Mouse (Mus musculus) olfactory bulb, adult 2 months (tissue): ENCODE data around the gene Tbca. TPM values are rescaled to one million over a fixed set of nuclear protein-coding genes. Genes with fewer than 3 reads are reported as not detected.

ENCODE experiments used
- H3K27ac ChIP-seq: fragments of 200-500 bp; 2 replicates; pipeline ENCODE4 v1.5.1; 2012; ENCODE audit warnings: low read depth, low read length; ENCODE audit not compliant: insufficient read depth
- H3K4me1 ChIP-seq: fragments of 200-500 bp; 2 replicates; pipeline ENCODE4 v1.6.1; 2012; ENCODE audit warnings: low read length; ENCODE audit not compliant: control insufficient read depth, insufficient read depth
- H3K4me3 ChIP-seq: fragments of 200-500 bp; 2 replicates; pipeline ENCODE4 v1.5.1; 2012; ENCODE audit warnings: mild to moderate bottlenecking, low read depth, low read length, moderate library complexity; ENCODE audit not compliant: insufficient read depth
- CTCF ChIP-seq: fragments of 200-500 bp; IDR thresholded peaks from 2 replicates; pipeline ENCODE4 v1.5.1; 2012; ENCODE audit warnings: low read depth, mild to moderate bottlenecking, low read length, moderate library complexity; ENCODE audit not compliant: insufficient read depth
- POLR2A ChIP-seq: fragments of 200-500 bp; IDR thresholded peaks from 2 replicates; pipeline ENCODE4 v1.6.1; 2012; ENCODE audit warnings: mild to moderate bottlenecking, low read depth, low read length, moderate library complexity; ENCODE audit not compliant: insufficient read depth
- WGBS: fragments of 180-500 bp; shearing (Covaris S2); methylation state at CpG from one replicate; pipeline ENCODE4 v1.1.7; 2018; 5-methylcytosine and 5-hydroxymethylcytosine counted together
- polyA plus RNA-seq: library from polyadenylated mRNA; stranded (reverse); fragments of >200 nt; gene quantifications from 2 replicates; pipeline ENCODE4 v1.2.4, GENCODE M21; 2012; ENCODE audit warnings: low replicate concordance; ENCODE audit not compliant: missing spikeins, insufficient read depth, insufficient read length

Gene Tbca
- polyA plus RNA-seq, 1 experiment: not detected

- Histone ChIP-seq H3K4me1 (no peaks in the 10 kb centered on the region), H3K27ac (no peak overlapping the region), H3K4me3 (no peak overlapping the region)
- WGBS: 56% methylated on average over 9 of the region's 9 CpGs
- TF ChIP-seq POLR2A (no peak), CTCF (no peak)
These were observed 17.8 kb downstream of the Tbca start for GRCm38 (mm10) chr13:94806315-94807179.

GRCm38 (mm10) chr13:94808596-94808995 is 19.9 kb downstream of the Tbca start:
- H3K27ac ChIP-seq: no peak overlapping the region
- H3K4me3 ChIP-seq: no peak overlapping the region
- no peaks in the 10 kb centered on the region for H3K4me1 ChIP-seq
- no peak for TF ChIP-seq CTCF
- no peak for TF ChIP-seq POLR2A

GRCm38 (mm10) chr13:94809724-94810123 is 21.0 kb downstream of the Tbca start:
- Histone ChIP-seq H3K4me3 (no peak overlapping the region), H3K27ac (no peak overlapping the region), H3K4me1 (no peaks in the 10 kb centered on the region)
- no peak for TF ChIP-seq POLR2A
- no peak for TF ChIP-seq CTCF
- 79% methylated on average over 1 of the region's 1 CpGs for whole genome bisulfite sequencing

- TF ChIP-seq CTCF (no peak), POLR2A (no peak)
- Histone ChIP-seq H3K4me1 (peaks cover 4% of the 10 kb centered on the region; the same call in 1 of the 2 replicates), H3K4me3 (no peak overlapping the region), H3K27ac (no peak overlapping the region)
- 96% methylated on average over 1 of the region's 1 CpGs for WGBS
These were observed 22.7 kb downstream of the Tbca start for GRCm38 (mm10) chr13:94811451-94811850.

- no peak overlapping the region for H3K4me3 ChIP-seq
- TF ChIP-seq CTCF (no peak), POLR2A (no peak)
- 88% methylated on average over 3 of the region's 3 CpGs for WGBS
- H3K27ac ChIP-seq: no peak overlapping the region
- H3K4me1 ChIP-seq: peaks cover 5% of the 10 kb centered on the region; the same call in 1 of the 2 replicates
These were observed 25.1 kb downstream of the Tbca start for GRCm38 (mm10) chr13:94813770-94814169.

GRCm38 (mm10) chr13:94820516-94820915 is 31.8 kb downstream of the Tbca start:
- no peak overlapping the region for H3K4me3 ChIP-seq
- TF ChIP-seq CTCF (no peak), POLR2A (no peak)
- H3K27ac ChIP-seq: no peak overlapping the region
- peaks cover 12% of the 10 kb centered on the region for H3K4me1 ChIP-seq
- WGBS: 61% methylated on average over 3 of the region's 3 CpGs

- Histone ChIP-seq H3K27ac (no peak overlapping the region), H3K4me3 (no peak overlapping the region), H3K4me1 (peaks cover 10% of the 10 kb centered on the region)
- WGBS: 77% methylated on average over 2 of the region's 2 CpGs
- TF ChIP-seq CTCF: no peak
- TF ChIP-seq POLR2A: no peak
These were observed 32.2 kb downstream of the Tbca start for GRCm38 (mm10) chr13:94820956-94821355.

GRCm38 (mm10) chr13:94826389-94826788 is 37.7 kb downstream of the Tbca start:
- 95% methylated on average over 5 of the region's 5 CpGs for WGBS
- peaks cover 10% of the 10 kb centered on the region for H3K4me1 ChIP-seq
- H3K27ac ChIP-seq: no peak overlapping the region
- no peak overlapping the region for H3K4me3 ChIP-seq
- TF ChIP-seq CTCF (no peak), POLR2A (no peak)

- no peak overlapping the region for H3K4me3 ChIP-seq
- H3K4me1 ChIP-seq: peaks cover 10% of the 10 kb centered on the region
- H3K27ac ChIP-seq: no peak overlapping the region
- 92% methylated on average over 2 of the region's 2 CpGs for WGBS
- TF ChIP-seq CTCF (no peak), POLR2A (no peak)
These were observed 38.3 kb downstream of the Tbca start for GRCm38 (mm10) chr13:94826986-94827385.
